Mouse (Mus musculus): ENCODE data around the gene Ugt3a1. TPM values are rescaled to one million over a fixed set of nuclear protein-coding genes. Genes with fewer than 3 reads are reported as not detected.
"Not testable (repeated sequence)": the region's sequence is repeated elsewhere in the genome, so short reads cannot be mapped to it uniquely, and the experiment has no call there.

Gene Ugt3a1
- not detected in 2 replicates for polyA plus RNA-seq (2011; ENCODE audit: insufficient read length, low read depth, missing spikeins)

GRCm38 (mm10) chr15:9276838-9277295 lies at the start of gene Ugt3a1:
Gene Ugt3a1 (plus strand): TSS chr15:9276888.
- H3K4me3 ChIP-seq (ENCODE audit: insufficient read depth, low read length): no peak within 1 kb of the TSS
- TF ChIP-seq CTCF (IDR thresholded peaks at IDR 0.05; ENCODE audit: borderline replicate concordance, insufficient read depth, low read length): no peak
- no peak for TF ChIP-seq POLR2A (IDR thresholded peaks at IDR 0.05; ENCODE audit: low read depth, low read length)

DNA sequence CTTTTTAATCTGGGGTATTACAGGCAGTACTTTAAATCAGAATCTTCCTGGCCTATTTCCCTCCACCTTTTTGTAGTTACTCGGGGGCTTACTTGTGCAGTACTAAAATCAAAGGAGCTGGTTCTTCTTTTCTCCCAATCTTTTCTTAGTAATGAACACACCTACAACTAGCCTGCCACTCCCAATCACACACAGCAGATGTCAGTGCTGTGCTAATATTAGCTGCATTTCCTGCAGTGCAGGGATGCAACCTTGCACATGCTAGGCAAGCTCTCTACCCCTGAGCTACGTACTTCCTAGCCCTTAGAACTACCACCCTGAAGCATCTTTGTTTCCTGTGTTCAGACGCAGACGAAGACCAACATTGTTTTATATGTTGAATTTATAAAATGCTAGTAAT lies 45.8 kb upstream of the Ugt3a1 start:
- not testable (repeated sequence) for H3K4me3 ChIP-seq (ENCODE audit: insufficient read depth, low read length); H3K4me1 ChIP-seq (ENCODE audit: control insufficient read depth, insufficient read depth, low read length); H3K27ac ChIP-seq (ENCODE audit: insufficient read depth, low read length)

More at GRCm38 (mm10) chr15:9276838-9277295, at the start of gene Ugt3a1:
- Histone ChIP-seq H3K4me1 (ENCODE audit: control insufficient read depth, insufficient read depth, low read length) (no peaks in the 10 kb centered on the region), H3K27ac (ENCODE audit: insufficient read depth, low read length) (no peak within 1 kb of the TSS)

DNA sequence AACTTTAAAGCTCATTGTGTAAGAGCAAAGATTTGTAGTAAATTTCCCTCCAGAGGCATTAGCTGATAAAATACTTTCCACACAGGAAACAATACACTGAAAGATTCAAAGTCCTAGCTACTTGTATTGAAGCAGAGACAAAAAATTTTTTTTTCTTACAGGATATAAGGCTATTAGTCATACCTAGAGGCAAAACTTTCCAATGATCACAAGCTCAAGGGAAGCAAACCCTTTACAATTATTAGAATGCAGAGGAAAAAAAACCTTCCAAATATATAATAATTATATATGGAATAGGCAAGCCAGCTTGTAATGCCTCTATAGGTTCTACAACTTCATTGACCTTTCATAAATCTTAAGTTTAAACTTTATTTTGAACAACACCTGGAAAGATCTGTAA lies 30.3 kb upstream of the Ugt3a1 start:
- no peak for TF ChIP-seq POLR2A (IDR thresholded peaks at IDR 0.05; ENCODE audit: low read depth, low read length)
- no peak for TF ChIP-seq CTCF (IDR thresholded peaks at IDR 0.05; ENCODE audit: borderline replicate concordance, insufficient read depth, low read length)
- no peaks in the 10 kb centered on the region for H3K4me1 ChIP-seq (ENCODE audit: control insufficient read depth, insufficient read depth, low read length)
- no peak overlapping the region for H3K27ac ChIP-seq (ENCODE audit: insufficient read depth, low read length)
- H3K4me3 ChIP-seq (ENCODE audit: insufficient read depth, low read length): no peak overlapping the region

DNA sequence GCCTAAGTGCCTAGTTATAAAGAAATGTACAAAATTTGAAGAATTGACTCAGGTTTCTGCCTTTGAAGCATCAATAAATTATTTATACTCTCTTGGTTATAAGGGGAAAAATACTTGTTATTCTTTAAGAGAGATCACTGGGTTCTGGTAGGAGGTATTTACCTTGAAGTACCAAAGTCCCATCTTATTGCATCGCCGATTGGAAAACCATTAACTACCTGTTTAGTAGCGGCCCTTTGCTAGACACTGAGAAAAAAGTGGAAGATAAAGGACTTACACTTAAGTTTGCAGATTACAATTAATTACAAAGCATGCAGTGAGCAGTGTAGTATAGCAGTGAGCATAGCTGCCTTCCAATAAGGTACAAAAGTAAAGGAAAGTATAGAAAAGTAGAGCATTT lies 23.8 kb upstream of the Ugt3a1 start:
- Histone ChIP-seq H3K27ac (ENCODE audit: insufficient read depth, low read length) (no peak overlapping the region), H3K4me3 (ENCODE audit: insufficient read depth, low read length) (no peak overlapping the region), H3K4me1 (ENCODE audit: control insufficient read depth, insufficient read depth, low read length) (no peaks in the 10 kb centered on the region)
- no peak for TF ChIP-seq CTCF (IDR thresholded peaks at IDR 0.05; ENCODE audit: borderline replicate concordance, insufficient read depth, low read length)
- TF ChIP-seq POLR2A (IDR thresholded peaks at IDR 0.05; ENCODE audit: low read depth, low read length): no peak

GRCm38 (mm10) chr15:9260621-9261020 lies 16.1 kb upstream of the Ugt3a1 start:
- TF ChIP-seq CTCF (IDR thresholded peaks at IDR 0.05; ENCODE audit: borderline replicate concordance, insufficient read depth, low read length) (no peak), POLR2A (IDR thresholded peaks at IDR 0.05; ENCODE audit: low read depth, low read length) (no peak)
- no peak overlapping the region for H3K27ac ChIP-seq (ENCODE audit: insufficient read depth, low read length)
- no peak overlapping the region for H3K4me3 ChIP-seq (ENCODE audit: insufficient read depth, low read length)
- H3K4me1 ChIP-seq (ENCODE audit: control insufficient read depth, insufficient read depth, low read length): no peaks in the 10 kb centered on the region

GRCm38 (mm10) chr15:9271876-9272275 lies 4.8 kb upstream of the Ugt3a1 start:
- TF ChIP-seq CTCF (IDR thresholded peaks at IDR 0.05; ENCODE audit: borderline replicate concordance, insufficient read depth, low read length): no peak
- TF ChIP-seq POLR2A (IDR thresholded peaks at IDR 0.05; ENCODE audit: low read depth, low read length): no peak
- Histone ChIP-seq H3K4me1 (ENCODE audit: control insufficient read depth, insufficient read depth, low read length) (no peaks in the 10 kb centered on the region), H3K27ac (ENCODE audit: insufficient read depth, low read length) (no peak overlapping the region), H3K4me3 (ENCODE audit: insufficient read depth, low read length) (no peak overlapping the region)

DNA sequence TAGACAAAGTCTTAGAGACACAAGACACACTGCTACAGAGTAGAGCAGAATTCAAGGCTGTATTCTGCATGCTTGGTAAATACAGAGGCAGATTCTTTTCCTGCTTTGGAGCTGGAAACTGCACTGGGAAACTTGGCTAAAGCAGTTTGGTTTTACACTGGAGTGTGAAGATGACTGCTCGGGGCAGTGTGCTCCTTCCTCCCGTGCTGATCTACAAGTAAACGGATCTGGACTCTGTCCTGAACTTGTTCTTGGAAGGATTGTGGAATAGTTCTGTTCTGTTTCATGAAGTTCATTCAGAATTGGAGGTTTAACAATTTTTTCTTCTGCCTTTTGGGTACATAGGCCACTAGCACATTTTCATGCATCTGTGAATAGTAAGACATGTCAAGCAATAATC lies 2.3 kb downstream of the Ugt3a1 start:
- Histone ChIP-seq H3K4me1 (ENCODE audit: control insufficient read depth, insufficient read depth, low read length) (no peaks in the 10 kb centered on the region), H3K4me3 (ENCODE audit: insufficient read depth, low read length) (no peak overlapping the region)
- TF ChIP-seq POLR2A (IDR thresholded peaks at IDR 0.05; ENCODE audit: low read depth, low read length) (no peak), CTCF (IDR thresholded peaks at IDR 0.05; ENCODE audit: borderline replicate concordance, insufficient read depth, low read length) (no peak)

DNA sequence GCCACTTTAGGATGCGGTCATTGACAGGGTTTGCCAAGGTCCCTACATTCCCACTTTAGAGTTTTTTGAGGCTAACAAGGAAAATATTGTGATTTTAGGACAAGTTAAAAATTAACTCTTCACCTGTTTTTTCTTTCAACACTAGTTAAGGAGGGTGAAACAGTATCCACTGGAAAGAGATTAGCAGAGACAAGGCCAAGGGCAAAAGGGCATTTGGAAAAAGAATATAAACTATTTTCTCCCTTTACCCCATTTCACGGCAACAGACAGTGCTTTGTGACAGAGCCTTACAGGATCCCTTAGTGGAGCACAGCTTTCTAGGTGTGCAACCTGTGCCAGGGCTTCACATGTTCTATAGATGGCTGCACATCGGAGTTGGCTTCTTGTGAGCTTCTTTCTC lies 2.9 kb downstream of the Ugt3a1 start:
- H3K27ac ChIP-seq (ENCODE audit: insufficient read depth, low read length): no peak overlapping the region
- no peak for TF ChIP-seq CTCF (IDR thresholded peaks at IDR 0.05; ENCODE audit: borderline replicate concordance, insufficient read depth, low read length)
- TF ChIP-seq POLR2A (IDR thresholded peaks at IDR 0.05; ENCODE audit: low read depth, low read length): no peak
- H3K4me1 ChIP-seq (ENCODE audit: control insufficient read depth, insufficient read depth, low read length): no peaks in the 10 kb centered on the region
- no peak overlapping the region for H3K4me3 ChIP-seq (ENCODE audit: insufficient read depth, low read length)

More for the DNA sequence above, 2.3 kb downstream of the Ugt3a1 start:
- no peak overlapping the region for H3K27ac ChIP-seq (ENCODE audit: insufficient read depth, low read length)

GRCm38 (mm10) chr15:9283165-9283564 lies 6.5 kb downstream of the Ugt3a1 start:
- Histone ChIP-seq H3K27ac (ENCODE audit: insufficient read depth, low read length) (no peak overlapping the region), H3K4me1 (ENCODE audit: control insufficient read depth, insufficient read depth, low read length) (no peaks in the 10 kb centered on the region), H3K4me3 (ENCODE audit: insufficient read depth, low read length) (no peak overlapping the region)
- TF ChIP-seq CTCF (IDR thresholded peaks at IDR 0.05; ENCODE audit: borderline replicate concordance, insufficient read depth, low read length): no peak
- TF ChIP-seq POLR2A (IDR thresholded peaks at IDR 0.05; ENCODE audit: low read depth, low read length): no peak

DNA sequence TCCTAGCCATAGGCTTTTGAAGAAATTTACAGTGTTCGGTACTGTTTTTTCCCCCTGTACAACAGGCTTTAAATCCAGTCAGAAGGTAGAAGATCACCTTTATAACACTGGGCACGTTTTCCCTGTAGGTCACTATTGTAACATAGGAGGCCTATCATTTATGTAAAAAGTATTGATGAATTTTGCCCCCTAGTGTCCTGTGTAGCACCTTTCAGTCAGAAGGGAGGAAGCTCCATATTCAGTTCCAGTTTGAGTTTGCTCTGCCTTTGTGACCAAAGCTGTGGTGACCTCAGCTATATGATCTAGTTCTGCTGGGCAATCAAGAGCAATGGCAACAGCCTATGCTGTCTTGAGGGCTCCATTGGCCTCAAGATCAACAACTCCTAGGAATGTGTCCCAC lies 13.0 kb downstream of the Ugt3a1 start:
- Histone ChIP-seq H3K4me1 (ENCODE audit: control insufficient read depth, insufficient read depth, low read length) (no peaks in the 10 kb centered on the region), H3K4me3 (ENCODE audit: insufficient read depth, low read length) (no peak overlapping the region)
- TF ChIP-seq POLR2A (IDR thresholded peaks at IDR 0.05; ENCODE audit: low read depth, low read length) (no peak), CTCF (IDR thresholded peaks at IDR 0.05; ENCODE audit: borderline replicate concordance, insufficient read depth, low read length) (no peak)

More for the DNA sequence above, 13.0 kb downstream of the Ugt3a1 start:
- H3K27ac ChIP-seq (ENCODE audit: insufficient read depth, low read length): no peak overlapping the region

All from embryonic fibroblast, embryonic 13.5 days (primary cell).